Mouse (Mus musculus) adipose tissue, adult 10 weeks (tissue): ENCODE results near the gene Espnl. TPM values are rescaled to one million over a fixed set of nuclear protein-coding genes. Genes with fewer than 3 reads are reported as not detected.

Experiments used
- polyA plus RNA-seq: library from polyadenylated mRNA; stranded (reverse); fragments of 350-450 nt; fragmentation: Illumina TruSeq; extraction: RNeasy Lipid Tissue Mini Kit (QIAGEN cat#74804); gene quantifications from one replicate; pipeline ENCODE4 v1.2.3, GENCODE M21; 2014; ENCODE audit warnings: low read depth, low replicate concordance

Gene Espnl
- 0.12 TPM for polyA plus RNA-seq

GRCm38 (mm10) chr1:91321760-91322438, at the start of gene Espnl:
Gene Espnl, plus strand, starts transcription at chr1:91322075.

GRCm38 (mm10) chr1:91297799-91298744, 23.8 kb upstream of the Espnl start, which contains the start of gene Scly:
Gene Scly, plus strand, starts transcription at chr1:91298338.

GRCm38 (mm10) chr1:91350841-91351240, 29.0 kb downstream of the Espnl start, which contains the start of gene Klhl30:
Gene Klhl30, plus strand, starts transcription at chr1:91351016.

DNA sequence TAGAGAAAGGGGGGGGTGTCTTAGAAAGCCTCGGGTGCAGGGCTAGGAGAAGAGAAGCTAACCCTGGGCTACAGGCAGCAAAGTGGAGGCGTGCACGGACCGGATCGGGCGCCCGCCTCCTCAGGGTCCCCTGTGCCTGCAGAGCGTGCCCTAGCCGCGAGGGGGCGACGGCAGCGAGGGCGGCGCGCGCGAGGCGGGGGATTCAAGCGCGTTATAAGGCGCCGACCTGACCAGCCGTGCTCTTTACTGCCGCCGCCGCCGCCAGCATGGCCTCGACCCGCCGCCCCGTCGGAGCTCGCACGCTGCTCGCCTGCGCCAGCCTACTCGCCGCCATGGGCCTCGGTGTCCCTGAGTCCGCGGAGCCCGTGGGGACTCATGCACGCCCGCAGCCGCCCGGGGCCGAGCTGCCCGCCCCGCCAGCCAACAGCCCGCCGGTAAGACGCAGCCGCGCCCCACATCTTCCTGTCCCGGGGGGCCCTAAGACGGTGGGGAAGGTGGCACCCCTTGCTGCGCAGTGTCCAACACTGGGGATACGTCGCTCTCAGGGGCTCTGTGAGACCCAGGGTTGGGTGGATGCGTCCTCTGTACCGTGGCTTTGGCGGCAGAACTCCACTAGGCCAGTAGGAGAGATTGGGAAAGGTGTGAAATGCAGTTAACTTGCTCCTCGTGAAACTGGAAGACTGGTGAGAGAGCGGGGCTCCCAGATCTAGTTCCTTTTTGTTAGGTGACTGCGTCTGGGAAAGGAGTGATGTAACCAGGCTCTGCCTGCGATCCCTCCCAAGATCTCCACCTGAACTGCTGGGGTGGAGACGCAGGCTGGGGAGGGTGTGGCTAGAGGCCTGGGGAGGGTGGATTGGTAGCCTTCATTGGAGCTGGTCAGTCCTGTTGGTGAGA, 44.6 kb downstream of the Espnl start, which contains the start of gene Erfe:
Erfe (plus strand) TSS at position 216 of the 894 bp plus-strand sequence.

Other genes starting within 250 kb of the Espnl start
- 0.88 TPM for gene Rbm44, start 177.0 kb upstream of the Espnl start, polyA plus RNA-seq
- gene Ramp1, start 142.3 kb upstream of the Espnl start, polyA plus RNA-seq, result 35.0 TPM
- gene Ube2f, start 71.8 kb upstream of the Espnl start, polyA plus RNA-seq, result 45.3 TPM
- 15.7 TPM for gene Scly, start 23.7 kb upstream of the Espnl start, polyA plus RNA-seq
- 0.27 TPM for gene Klhl30, start 28.9 kb downstream of the Espnl start, polyA plus RNA-seq
- 0.21 TPM for gene Erfe, start 44.4 kb downstream of the Espnl start, polyA plus RNA-seq
- gene Ilkap, start 76.7 kb downstream of the Espnl start, polyA plus RNA-seq, result 60.2 TPM
- gene Hes6, start 92.0 kb downstream of the Espnl start, polyA plus RNA-seq, result 23.1 TPM
- gene Per2, start 137.2 kb downstream of the Espnl start, polyA plus RNA-seq, result 6.5 TPM
- 9.2 TPM for gene Traf3ip1, start 172.6 kb downstream of the Espnl start, polyA plus RNA-seq
- gene Asb1, start 218.5 kb downstream of the Espnl start, polyA plus RNA-seq, result 10.4 TPM